Mouse (Mus musculus) hindbrain, postnatal 0 days (tissue): ENCODE data around the gene Tspan9. TPM values are rescaled to one million over a fixed set of nuclear protein-coding genes. Genes with fewer than 3 reads are reported as not detected.
A peak's percentile ranks its signal among the peaks of the same experiment; 100 is the strongest.

Experiments used
- ATAC-seq: fragments of 200-750 bp; cut with Nextera tagmentation; 2 replicates; pipeline ENCODE4 v1.8.0; 2017; ENCODE audit warnings: mild to moderate bottlenecking, moderate TSS enrichment, moderate library complexity
- DNase-seq: peaks from one replicate; pipeline ENCODE4 v3.0.0-alpha.2; 2015; ENCODE audit warnings: low spot score
- H3K27ac ChIP-seq: fragments of 300-500 bp; sonication (generic); 2 replicates; pipeline ENCODE4 v1.5.1; 2014; ENCODE audit warnings: mild to moderate bottlenecking
- H3K27me3 ChIP-seq: fragments of 300-500 bp; sonication (generic); 2 replicates; pipeline ENCODE4 v1.6.1; 2014; ENCODE audit warnings: low read length, mixed read lengths; ENCODE audit not compliant: insufficient read depth
- H3K36me3 ChIP-seq: fragments of 300-500 bp; sonication (generic); 2 replicates; pipeline ENCODE4 v1.6.1; 2014; ENCODE audit warnings: low read length, mixed read lengths; ENCODE audit not compliant: insufficient read depth
- H3K4me1 ChIP-seq: fragments of 300-500 bp; sonication (generic); 2 replicates; pipeline ENCODE4 v1.6.1; 2014; ENCODE audit warnings: antibody characterized with exemption, low read length, mixed read lengths; ENCODE audit not compliant: insufficient read depth
- H3K4me2 ChIP-seq: fragments of 300-500 bp; sonication (generic); 2 replicates; pipeline ENCODE4 v1.6.1; 2014; ENCODE audit warnings: low read depth, mild to moderate bottlenecking, low read length, moderate library complexity, mixed read lengths
- H3K4me3 ChIP-seq: fragments of 300-500 bp; sonication (generic); 2 replicates; pipeline ENCODE4 v1.5.1; 2014; ENCODE audit warnings: low read length
- H3K9ac ChIP-seq: fragments of 300-500 bp; sonication (generic); replicated peaks from 2 replicates; pipeline ENCODE4 v1.6.1; 2014; ENCODE audit warnings: mild to moderate bottlenecking, low read length, moderate library complexity, mixed read lengths
- H3K9me3 ChIP-seq: fragments of 300-500 bp; sonication (generic); 2 replicates; pipeline ENCODE4 v1.6.1; 2016; ENCODE audit warnings: low read length, mixed read lengths
- CTCF ChIP-seq: IDR thresholded peaks from 2 replicates; pipeline ENCODE4 v1.5.1; 2016; ENCODE audit warnings: antibody characterized with exemption, control low read depth, low read depth
- WGBS: fragments of 180-500 bp; shearing (Covaris S2); extraction: QIAGEN DNeasy Blood & Tissue Kit; methylation state at CpG from one replicate; pipeline ENCODE4 v1.1.7; 2014; 5-methylcytosine and 5-hydroxymethylcytosine counted together
- polyA plus RNA-seq: library from polyadenylated mRNA; unstranded; fragments of >200 nt; fragmentation: Nextera tagmentation; extraction: Ambion mirVana; gene quantifications from 2 replicates; pipeline ENCODE4 v1.2.1, GENCODE M21; 2015
- total RNA-seq: library from RNA; depleted of rRNA; stranded (reverse); fragments of >200 nt; gene quantifications from 2 replicates; pipeline ENCODE4 v1.2.3, GENCODE M21; 2014

Tspan9 gene
- total and polyA plus RNA-seq, 2 experiments from 2014 or later = 70.1 to 177 TPM

GRCm38 (mm10) chr6:128096521-128096920 is 46.9 kb downstream of the Tspan9 start:
- TF ChIP-seq CTCF = no peak
- 68% methylated on average over 7 of the region's 7 CpGs for WGBS

GRCm38 (mm10) chr6:128095906-128096305 is 47.5 kb downstream of the Tspan9 start:
- no peak overlapping the region for H3K4me3 ChIP-seq
- no peak for TF ChIP-seq CTCF
- no peak for DNase-seq
- H3K9me3 ChIP-seq = no peaks in the 10 kb centered on the region
- H3K27ac ChIP-seq = peak overlapping the region; percentile 3; the same call in 1 of the 2 replicates
- H3K4me2 ChIP-seq = no peak overlapping the region
- peaks cover 14% of the 10 kb centered on the region for H3K4me1 ChIP-seq
- WGBS = 68% methylated on average over 8 of the region's 8 CpGs
- no peaks in the 10 kb centered on the region for H3K27me3 ChIP-seq
- H3K36me3 ChIP-seq = no peaks in the 10 kb centered on the region
- ATAC-seq = no peak
- no peak overlapping the region for H3K9ac ChIP-seq

More at GRCm38 (mm10) chr6:128096521-128096920, 46.9 kb downstream of the Tspan9 start:
- no peaks in the 10 kb centered on the region for H3K27me3 ChIP-seq
- no peak overlapping the region for H3K4me3 ChIP-seq
- no peak overlapping the region for H3K27ac ChIP-seq
- ATAC-seq = no peak
- H3K4me1 ChIP-seq = peaks cover 12% of the 10 kb centered on the region; the same call in 1 of the 2 replicates
- DNase-seq = no peak
- H3K4me2 ChIP-seq = no peak overlapping the region
- H3K9ac ChIP-seq = no peak overlapping the region
- H3K36me3 ChIP-seq = no peaks in the 10 kb centered on the region
- H3K9me3 ChIP-seq = no peaks in the 10 kb centered on the region

- no peak for TF ChIP-seq CTCF
- WGBS = 67% methylated on average over 10 of the region's 10 CpGs
- Histone ChIP-seq H3K4me3 (no peak overlapping the region), H3K9me3 (no peaks in the 10 kb centered on the region), H3K27ac (peak overlapping the region; percentile 60; the same call in 1 of the 2 replicates), H3K36me3 (no peaks in the 10 kb centered on the region), H3K4me2 (0 out of 2 replicates have a peak overlapping the region, but pooled peaks have one; percentile 14), H3K4me1 (peaks cover 17% of the 10 kb centered on the region), H3K9ac (no peak overlapping the region), H3K27me3 (no peaks in the 10 kb centered on the region)
- DNase-seq (peak; percentile 46), ATAC-seq (no peak)
Observed at GRCm38 (mm10) chr6:128095131-128095530, 48.3 kb downstream of the Tspan9 start.

- no peak for TF ChIP-seq CTCF
- H3K4me2 ChIP-seq = no peak overlapping the region
- no peaks in the 10 kb centered on the region for H3K9me3 ChIP-seq
- WGBS = 66% methylated on average over 15 of the region's 15 CpGs
- ATAC-seq = peak; percentile 34; the same call in 1 of the 2 replicates
- DNase-seq = peak; percentile 53
- no peak overlapping the region for H3K9ac ChIP-seq
- no peaks in the 10 kb centered on the region for H3K36me3 ChIP-seq
- H3K27me3 ChIP-seq = no peaks in the 10 kb centered on the region
- peak overlapping the region; percentile 60; the same call in 1 of the 2 replicates for H3K27ac ChIP-seq
- no peak overlapping the region for H3K4me3 ChIP-seq
- peaks cover 21% of the 10 kb centered on the region for H3K4me1 ChIP-seq
Observed at GRCm38 (mm10) chr6:128093856-128094628, 49.4 kb downstream of the Tspan9 start.

GRCm38 (mm10) chr6:128092621-128093020 is 50.8 kb downstream of the Tspan9 start:
- WGBS = 83% methylated on average over 5 of the region's 5 CpGs
- DNase-seq (no peak), ATAC-seq (no peak)
- H3K27me3 ChIP-seq = no peaks in the 10 kb centered on the region
- H3K4me3 ChIP-seq = no peak overlapping the region
- no peaks in the 10 kb centered on the region for H3K9me3 ChIP-seq
- no peak overlapping the region for H3K4me2 ChIP-seq
- TF ChIP-seq CTCF = no peak
- 0 out of 2 replicates have a peak overlapping the region, but pooled peaks have one; percentile 60 for H3K27ac ChIP-seq
- H3K9ac ChIP-seq = no peak overlapping the region
- peaks cover 26% of the 10 kb centered on the region for H3K4me1 ChIP-seq
- H3K36me3 ChIP-seq = no peaks in the 10 kb centered on the region

GRCm38 (mm10) chr6:128091833-128092166 is 51.6 kb downstream of the Tspan9 start:
- no peaks in the 10 kb centered on the region for H3K36me3 ChIP-seq
- 74% methylated on average over 4 of the region's 4 CpGs for WGBS

More at GRCm38 (mm10) chr6:128091833-128092166, 51.6 kb downstream of the Tspan9 start:
- H3K4me1 ChIP-seq = peaks cover 26% of the 10 kb centered on the region
- H3K9me3 ChIP-seq = no peaks in the 10 kb centered on the region
- ATAC-seq = no peak
- H3K27ac ChIP-seq = no peak overlapping the region
- no peak overlapping the region for H3K4me3 ChIP-seq
- DNase-seq = no peak
- no peak for TF ChIP-seq CTCF
- H3K4me2 ChIP-seq = no peak overlapping the region
- no peaks in the 10 kb centered on the region for H3K27me3 ChIP-seq
- no peak overlapping the region for H3K9ac ChIP-seq
